Mouse (Mus musculus) C2C12 (cell line): ENCODE measurements around the gene Fam222b.

Experiments used
- CEBPB ChIP-seq: IDR thresholded peaks from one replicate; pipeline ENCODE4 v1.6.1; 2011; ENCODE audit warnings: low read depth, mild to moderate bottlenecking, control low read depth, moderate library complexity
- CTCF ChIP-seq: IDR thresholded peaks from one replicate; pipeline ENCODE4 v1.5.1; 2011; ENCODE audit not compliant: control insufficient read depth, insufficient read depth, insufficient read length
- MAX ChIP-seq: IDR thresholded peaks from one replicate; pipeline ENCODE4 v1.6.1; 2011; ENCODE audit warnings: mild to moderate bottlenecking, control low read depth
- MYOD1 ChIP-seq: IDR thresholded peaks from one replicate; pipeline ENCODE4 v1.6.1; 2011; ENCODE audit warnings: low read depth; ENCODE audit not compliant: control insufficient read depth, insufficient read length
- MYOG ChIP-seq: IDR thresholded peaks from one replicate; pipeline ENCODE4 v1.6.1; 2011; ENCODE audit not compliant: control insufficient read depth, insufficient read length; ENCODE audit errors: extremely low read depth
- USF1 ChIP-seq: IDR thresholded peaks from one replicate; pipeline ENCODE4 v1.6.1; 2011; ENCODE audit warnings: low read depth, mild to moderate bottlenecking, control low read depth, moderate library complexity

DNA sequence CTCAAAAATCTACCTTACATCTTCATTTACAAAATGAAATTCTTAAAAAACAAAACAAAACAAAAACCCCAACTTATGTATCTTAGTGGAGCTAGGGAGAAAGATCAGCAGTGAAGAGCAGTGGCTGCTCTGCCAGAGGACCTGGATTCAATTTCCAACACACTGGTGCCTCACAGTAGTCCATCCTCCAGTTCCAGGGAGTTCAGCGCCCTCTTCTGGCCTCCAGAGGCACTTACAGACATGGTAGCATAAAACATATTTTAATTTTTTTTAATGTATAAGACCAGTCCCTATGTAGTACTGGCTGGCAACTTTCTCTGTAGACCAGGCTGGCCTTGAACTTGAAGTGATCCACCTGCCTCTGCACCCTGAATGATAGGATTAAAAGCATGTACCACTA, 56.7 kb downstream of the Fam222b start:
- TF ChIP-seq CTCF: no peak
- TF ChIP-seq MAX: no peak
- TF ChIP-seq CEBPB: no peak
- TF ChIP-seq MYOD1: no peak
- TF ChIP-seq MYOG: no peak
- no peak for TF ChIP-seq USF1
